Mouse (Mus musculus) left cerebral cortex, adult 18-20 months (tissue): Measurements from ENCODE around the gene Sh3rf1. TPM values are rescaled to one million over a fixed set of nuclear protein-coding genes. Genes with fewer than 3 reads are reported as not detected.
A peak's percentile ranks its signal among the peaks of the same experiment; 100 is the strongest.
"Not testable (repeated sequence)": the region's sequence is repeated elsewhere in the genome, so short reads cannot be mapped to it uniquely, and the experiment has no call there.

Experiments used
- DNase-seq, 2 experiments: peaks; one replicate each; pipeline ENCODE4 v3.0.0; 2021 to 2022; ENCODE audit warnings: low spot score in 2 of 2, mixed read lengths in 1 of 2
- total RNA-seq, 2 experiments: library from RNA; stranded (reverse); gene quantifications; 2 replicates each; pipeline ENCODE4 v1.2.3; 2021

The Sh3rf1 gene
- total RNA-seq, 2 experiments from 2014 or later: 38.7 to 39.5 TPM

DNA sequence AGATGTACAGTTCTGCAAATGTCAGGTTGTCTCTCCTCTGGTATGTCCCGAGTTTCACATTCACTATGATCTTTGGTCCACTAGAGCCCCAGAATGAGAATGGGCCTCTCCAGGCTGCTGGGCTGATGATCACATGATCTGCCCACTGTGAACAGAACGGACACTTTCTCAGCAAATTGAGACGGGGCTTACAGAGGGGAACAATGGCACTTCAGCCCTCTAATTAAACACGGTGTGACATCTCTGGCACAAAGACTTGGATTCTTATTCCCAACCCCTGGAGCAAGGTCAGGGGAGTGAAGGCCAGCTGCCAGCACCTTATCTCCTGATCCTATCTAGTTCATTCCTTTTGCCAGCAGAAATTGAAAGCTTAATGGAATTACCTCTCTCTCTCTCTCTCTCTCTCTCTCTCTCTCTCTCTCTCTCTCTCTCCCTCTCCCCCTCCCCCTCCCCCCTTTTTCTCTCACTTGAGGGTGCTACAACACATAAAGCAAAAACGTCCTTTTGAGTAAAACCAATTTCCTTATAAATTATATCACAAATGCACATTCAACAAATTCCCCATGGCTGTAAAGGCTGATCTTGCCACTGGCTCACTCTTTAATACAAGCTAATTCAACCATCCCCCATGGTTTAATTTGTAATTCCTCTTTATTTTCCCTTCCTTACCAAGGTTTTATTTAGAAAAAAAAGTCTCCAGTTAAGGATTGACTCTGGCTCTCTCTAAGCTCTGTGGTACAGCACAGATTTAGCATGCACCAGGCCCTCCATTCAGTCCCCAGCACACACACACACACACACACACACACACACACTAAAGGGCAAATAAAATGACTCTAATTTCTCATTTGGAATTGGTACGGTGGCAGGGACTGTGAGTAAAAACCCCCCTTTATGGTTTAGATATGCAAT is 179.8 kb downstream of the Sh3rf1 start:
- DNase-seq: no peak

GRCm38 (mm10) chr8:61404178-61404560 is 180.5 kb downstream of the Sh3rf1 start:
- DNase-seq: no peak

- no peak for DNase-seq
Observed at GRCm38 (mm10) chr8:61409081-61409480, 185.4 kb downstream of the Sh3rf1 start.

- DNase-seq: not testable (repeated sequence)
Observed at GRCm38 (mm10) chr8:61409712-61410111, 186.0 kb downstream of the Sh3rf1 start.

DNA sequence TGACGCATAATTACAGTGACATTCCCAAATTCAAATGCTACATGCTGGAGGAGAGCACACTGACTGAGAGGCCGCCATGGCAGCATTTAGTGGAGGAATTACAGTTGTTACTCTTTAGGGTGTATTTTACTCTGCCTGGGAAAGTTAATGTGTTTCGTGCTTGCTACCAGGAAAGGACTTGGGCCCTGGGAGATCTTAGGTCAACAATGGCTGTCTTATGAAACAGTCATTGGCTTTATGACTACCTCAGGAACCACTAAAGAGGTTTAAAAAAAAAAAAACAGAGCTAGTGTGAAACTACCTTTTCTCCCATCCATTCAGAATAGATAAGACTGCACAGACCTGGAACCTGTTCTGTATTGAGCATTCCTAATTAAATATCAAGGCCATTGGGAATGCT is 195.8 kb downstream of the Sh3rf1 start:
- DNase-seq: no peak

GRCm38 (mm10) chr8:61420166-61420565 is 196.5 kb downstream of the Sh3rf1 start:
- no peak for DNase-seq

DNA sequence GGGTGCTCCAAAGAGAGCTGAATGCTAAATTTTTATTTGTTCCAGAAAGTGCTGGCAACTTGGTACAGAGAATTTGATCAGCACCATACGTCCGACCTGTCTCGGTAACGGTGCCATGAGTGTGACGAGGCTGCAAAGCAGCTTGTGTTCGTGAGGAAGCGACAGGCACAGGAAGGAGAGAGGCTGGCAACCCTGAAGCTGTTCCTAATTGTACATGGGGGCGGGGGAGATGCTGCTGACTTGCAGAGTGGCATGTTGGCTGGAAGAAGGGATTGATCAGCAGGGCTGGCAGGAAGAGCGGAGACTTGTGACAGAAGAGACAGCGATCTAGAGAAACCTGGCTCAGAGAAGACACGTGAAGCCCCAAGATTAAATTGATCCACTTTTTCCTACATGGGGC is 197.9 kb downstream of the Sh3rf1 start:
- peak; percentile 11 to 15 for DNase-seq

- no peak for DNase-seq
Observed at GRCm38 (mm10) chr8:61425125-61425524, 201.5 kb downstream of the Sh3rf1 start.

DNA sequence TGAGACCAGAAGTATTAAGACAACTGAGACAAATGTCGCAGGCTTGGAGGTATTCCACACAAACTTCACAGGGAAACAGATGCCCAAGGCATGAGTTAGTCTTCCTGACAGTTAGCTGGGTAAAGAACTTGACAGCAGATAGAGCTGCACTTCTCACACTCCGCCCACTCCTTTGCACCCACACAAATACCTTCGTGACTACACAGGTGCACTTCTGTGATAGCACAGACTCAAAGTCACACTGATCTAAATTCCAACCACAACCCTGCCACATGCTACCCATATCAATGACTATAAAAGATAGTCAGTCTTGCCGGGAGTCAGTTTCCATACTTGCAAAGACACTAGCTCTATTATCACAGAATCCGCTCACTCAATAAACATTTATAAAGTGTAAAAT is 202.4 kb downstream of the Sh3rf1 start:
- DNase-seq: no peak

GRCm38 (mm10) chr8:61426671-61427070 is 203.0 kb downstream of the Sh3rf1 start:
- DNase-seq: no peak

DNA sequence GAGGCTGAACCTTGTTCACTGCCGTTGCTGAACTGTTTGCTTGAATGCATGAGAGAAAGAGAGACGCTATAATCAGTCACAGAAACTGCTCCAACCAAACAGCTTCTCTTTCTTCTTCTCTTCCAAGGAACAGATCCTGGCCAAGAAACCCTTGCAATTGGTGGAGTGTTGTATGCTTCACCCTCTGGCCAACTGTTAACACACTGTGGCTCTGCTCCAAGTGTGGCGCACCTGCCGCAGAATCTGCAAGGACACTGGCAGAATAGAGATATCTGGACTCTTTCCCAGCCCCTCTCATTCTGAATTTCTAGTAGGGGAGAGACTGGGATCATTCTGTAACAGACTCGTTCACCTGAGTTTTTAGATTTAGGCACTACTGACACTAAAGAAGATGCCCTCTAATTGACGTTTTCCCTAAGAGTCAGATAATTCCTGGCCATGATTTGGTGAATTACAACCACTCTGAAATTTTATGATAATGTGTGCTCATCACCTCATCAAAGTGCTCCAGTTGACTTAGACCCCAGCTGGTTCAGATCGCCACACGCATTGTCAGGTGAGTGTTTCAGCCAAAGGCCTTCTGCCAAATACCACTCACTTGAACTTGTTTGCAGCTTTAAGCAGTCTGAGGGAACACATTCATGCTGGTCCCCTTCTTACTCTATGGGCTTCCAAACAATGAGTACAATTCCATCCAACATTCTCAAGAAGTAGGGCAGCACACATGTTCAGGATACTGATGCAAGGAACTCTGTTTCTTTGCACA is 204.4 kb downstream of the Sh3rf1 start:
- no peak for DNase-seq

- DNase-seq: no peak
Observed at GRCm38 (mm10) chr8:61428821-61429482, 205.3 kb downstream of the Sh3rf1 start.

GRCm38 (mm10) chr8:61435481-61435880 is 211.8 kb downstream of the Sh3rf1 start:
- no peak for DNase-seq

- no peak for DNase-seq
Observed at GRCm38 (mm10) chr8:61436147-61436546, 212.5 kb downstream of the Sh3rf1 start.

GRCm38 (mm10) chr8:61436586-61437304 is 213.1 kb downstream of the Sh3rf1 start:
- DNase-seq: no peak

DNA sequence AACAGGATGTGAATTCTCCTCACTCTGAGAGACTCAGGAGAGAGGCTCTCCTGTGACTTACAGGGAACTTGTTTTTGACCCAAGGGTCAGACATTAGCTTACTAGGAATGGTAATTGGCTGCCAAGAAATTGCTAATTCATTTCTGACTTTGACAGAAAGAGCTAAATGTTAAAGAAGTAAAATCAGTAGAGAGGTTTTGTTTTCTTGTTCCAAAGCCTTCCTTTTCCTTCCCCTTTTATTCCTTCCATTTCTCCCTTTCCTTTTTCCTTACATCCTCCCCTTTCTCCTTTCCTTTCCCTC is 213.6 kb downstream of the Sh3rf1 start:
- DNase-seq: no peak

DNA sequence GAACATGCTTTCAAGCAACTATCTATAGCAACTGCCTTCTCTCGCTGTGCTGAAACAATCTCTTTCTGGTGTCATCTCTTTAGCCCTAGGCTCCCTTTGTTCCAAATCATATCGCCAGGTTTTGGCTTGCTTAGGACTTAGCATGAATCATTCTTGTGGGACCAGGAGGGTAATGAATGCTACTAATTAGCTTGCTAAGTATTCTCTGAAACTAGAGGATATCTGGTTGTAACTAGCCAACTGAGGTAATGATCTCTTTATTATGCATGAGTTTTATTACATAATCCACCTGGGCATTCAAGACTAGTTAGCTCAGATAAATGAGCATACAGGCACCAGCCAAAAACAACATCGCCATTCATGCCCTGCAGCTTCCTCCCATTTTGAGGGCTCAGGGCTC is 219.3 kb downstream of the Sh3rf1 start:
- no peak for DNase-seq

- no peak for DNase-seq
Observed at GRCm38 (mm10) chr8:61444358-61444757, 220.7 kb downstream of the Sh3rf1 start.
